Mouse (Mus musculus) olfactory bulb, adult 2 months (tissue): ENCODE measurements at regions not wholly inside any gene's neighbourhood (a gene's known extent, or its start where the extent isn't known, plus 50 kb on each side); places are given as distances from the start of the nearest gene placed in this dataset.
A peak's percentile ranks its signal among the peaks of the same experiment; 100 is the strongest.

Experiments
- H3K27ac ChIP-seq: fragments of 200-500 bp; 2 replicates; pipeline ENCODE4 v1.5.1; 2012; ENCODE audit warnings: low read depth, low read length; ENCODE audit not compliant: insufficient read depth
- H3K4me1 ChIP-seq: fragments of 200-500 bp; 2 replicates; pipeline ENCODE4 v1.6.1; 2012; ENCODE audit warnings: low read length; ENCODE audit not compliant: control insufficient read depth, insufficient read depth
- H3K4me3 ChIP-seq: fragments of 200-500 bp; 2 replicates; pipeline ENCODE4 v1.5.1; 2012; ENCODE audit warnings: mild to moderate bottlenecking, low read depth, low read length, moderate library complexity; ENCODE audit not compliant: insufficient read depth
- CTCF ChIP-seq: fragments of 200-500 bp; IDR thresholded peaks from 2 replicates; pipeline ENCODE4 v1.5.1; 2012; ENCODE audit warnings: low read depth, mild to moderate bottlenecking, low read length, moderate library complexity; ENCODE audit not compliant: insufficient read depth
- POLR2A ChIP-seq: fragments of 200-500 bp; IDR thresholded peaks from 2 replicates; pipeline ENCODE4 v1.6.1; 2012; ENCODE audit warnings: mild to moderate bottlenecking, low read depth, low read length, moderate library complexity; ENCODE audit not compliant: insufficient read depth
- WGBS: fragments of 180-500 bp; shearing (Covaris S2); methylation state at CpG from one replicate; pipeline ENCODE4 v1.1.7; 2018; 5-methylcytosine and 5-hydroxymethylcytosine counted together

GRCm38 (mm10) chr9:85985671-85986070 lies 143.5 kb downstream of the Tpbg start:
- H3K4me3 ChIP-seq = no peak overlapping the region
- WGBS = 58% methylated on average over 5 of the region's 5 CpGs
- peak overlapping the region; percentile 66 for H3K27ac ChIP-seq
- TF ChIP-seq CTCF (no peak), POLR2A (no peak)
- peaks cover 3% of the 10 kb centered on the region for H3K4me1 ChIP-seq

GRCm38 (mm10) chr9:85986142-85986541 lies 144.0 kb downstream of the Tpbg start:
- Histone ChIP-seq H3K27ac (no peak overlapping the region), H3K4me1 (peaks cover 3% of the 10 kb centered on the region), H3K4me3 (no peak overlapping the region)
- TF ChIP-seq CTCF (no peak), POLR2A (no peak)
- 47% methylated on average over 2 of the region's 2 CpGs for WGBS

DNA sequence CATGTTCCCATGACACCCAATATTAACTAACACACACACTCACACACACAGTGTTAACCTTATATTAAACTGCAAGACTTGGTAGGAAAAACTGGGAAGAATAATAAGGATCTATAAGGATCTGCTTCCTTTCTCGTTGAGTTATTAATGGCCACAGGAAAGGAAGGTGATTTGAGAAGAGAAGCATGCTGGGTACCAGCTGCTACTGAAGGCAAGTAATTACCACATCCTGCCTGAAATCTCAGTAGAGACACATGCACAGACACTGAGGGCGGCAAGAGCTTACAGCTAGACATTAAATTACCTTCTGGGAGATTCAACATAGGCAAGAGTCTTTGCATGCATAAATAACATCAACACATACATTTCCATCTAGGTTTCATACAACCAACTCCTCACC lies 160.8 kb downstream of the Tpbg start:
- 58% methylated on average over 2 of the region's 2 CpGs for WGBS

DNA sequence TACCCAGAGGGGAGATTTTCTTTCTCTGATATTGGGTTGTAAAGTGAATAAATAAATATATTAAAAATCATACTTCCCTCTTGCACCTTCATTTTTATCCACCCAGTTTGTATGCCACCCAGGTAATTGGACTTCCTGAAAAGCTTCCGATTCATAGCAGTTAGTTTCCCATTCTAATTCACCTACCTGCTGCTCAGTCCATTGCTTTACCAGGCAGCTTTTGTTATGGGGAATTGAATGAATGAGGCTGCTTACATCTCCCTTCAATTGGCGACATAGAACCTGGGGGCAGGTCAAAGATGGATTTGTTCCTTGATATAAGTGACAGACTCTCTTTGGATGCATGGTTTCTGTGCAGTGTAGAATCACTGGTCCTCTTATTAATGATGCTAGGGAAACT lies 169.5 kb downstream of the Tpbg start:
- WGBS = 84% methylated on average over 2 of the region's 2 CpGs
- no peak overlapping the region for H3K4me3 ChIP-seq
- TF ChIP-seq CTCF (no peak), POLR2A (no peak)
- no peaks in the 10 kb centered on the region for H3K4me1 ChIP-seq
- H3K27ac ChIP-seq = no peak overlapping the region

More for the DNA sequence above, 160.8 kb downstream of the Tpbg start:
- Histone ChIP-seq H3K4me1 (no peaks in the 10 kb centered on the region), H3K27ac (no peak overlapping the region), H3K4me3 (no peak overlapping the region)
- TF ChIP-seq POLR2A (no peak), CTCF (no peak)

DNA sequence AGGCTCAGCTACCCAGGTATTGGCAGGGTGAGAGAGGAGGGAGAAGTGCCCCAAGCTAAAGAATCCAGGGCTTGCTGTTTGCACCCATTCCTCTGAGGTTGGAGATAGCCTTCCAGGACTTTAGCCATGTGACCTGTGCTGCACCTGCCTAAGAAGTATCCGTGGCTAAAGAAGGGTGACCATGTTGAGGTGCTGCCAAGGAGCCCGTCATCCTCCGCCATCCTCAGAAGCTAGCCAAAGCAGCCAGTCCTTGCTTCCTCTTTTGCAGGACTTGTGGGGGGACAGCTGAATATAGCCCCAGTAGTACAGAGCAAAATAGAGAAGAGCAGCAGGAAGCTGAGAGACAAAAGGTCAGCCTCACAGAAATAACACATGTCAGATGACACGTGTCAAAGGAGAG lies 173.7 kb downstream of the Tpbg start:
- 86% methylated on average over 4 of the region's 4 CpGs for WGBS

DNA sequence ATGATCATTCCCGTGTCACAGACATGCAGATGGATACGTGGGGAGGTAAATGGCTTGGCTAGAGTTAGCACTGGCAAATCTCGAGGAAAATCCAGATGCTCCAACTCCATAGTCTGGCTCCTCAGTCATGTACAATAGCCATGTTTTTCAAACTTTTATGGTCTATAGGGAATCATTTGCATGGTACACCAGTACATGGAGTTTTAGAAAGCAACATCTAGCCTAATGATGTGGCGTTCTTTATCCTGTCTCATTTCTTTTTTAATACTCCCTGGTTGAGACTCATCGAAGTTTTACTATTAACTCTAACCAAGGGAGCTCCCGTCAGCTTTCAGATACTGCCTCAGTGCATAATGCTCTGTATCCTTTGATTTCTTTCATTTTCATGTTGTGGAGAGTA lies 178.0 kb downstream of the Tpbg start:
- Histone ChIP-seq H3K4me3 (no peak overlapping the region), H3K4me1 (no peaks in the 10 kb centered on the region), H3K27ac (no peak overlapping the region)
- TF ChIP-seq CTCF (no peak), POLR2A (no peak)
- 94% methylated on average over 6 of the region's 6 CpGs for WGBS

More for the DNA sequence above, 173.7 kb downstream of the Tpbg start:
- no peak overlapping the region for H3K27ac ChIP-seq
- H3K4me3 ChIP-seq = no peak overlapping the region
- TF ChIP-seq POLR2A = no peak
- TF ChIP-seq CTCF = no peak
- no peaks in the 10 kb centered on the region for H3K4me1 ChIP-seq

DNA sequence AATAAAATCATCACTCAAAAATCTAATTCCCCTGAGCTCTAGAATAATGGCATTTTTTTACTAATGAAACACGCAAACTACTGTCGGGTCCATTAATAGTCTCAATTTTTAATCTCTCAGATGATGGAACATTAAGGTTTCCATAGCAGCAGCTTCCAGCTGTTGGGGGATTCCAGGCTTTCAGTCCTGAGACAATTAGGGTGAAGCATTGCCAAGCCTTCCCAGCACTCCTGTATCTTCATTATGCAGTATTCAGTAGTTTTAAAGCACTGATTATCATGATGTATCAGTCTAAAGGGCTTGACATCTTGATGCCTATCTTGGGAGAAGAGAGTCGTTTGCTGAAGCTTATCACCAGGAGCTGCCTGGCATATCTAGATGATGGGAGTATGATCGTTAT lies 178.6 kb downstream of the Tpbg start:
- no peak overlapping the region for H3K4me3 ChIP-seq
- 56% methylated on average over 4 of the region's 4 CpGs for WGBS
- H3K27ac ChIP-seq = no peak overlapping the region
- H3K4me1 ChIP-seq = no peaks in the 10 kb centered on the region
- TF ChIP-seq POLR2A = no peak
- TF ChIP-seq CTCF = no peak

DNA sequence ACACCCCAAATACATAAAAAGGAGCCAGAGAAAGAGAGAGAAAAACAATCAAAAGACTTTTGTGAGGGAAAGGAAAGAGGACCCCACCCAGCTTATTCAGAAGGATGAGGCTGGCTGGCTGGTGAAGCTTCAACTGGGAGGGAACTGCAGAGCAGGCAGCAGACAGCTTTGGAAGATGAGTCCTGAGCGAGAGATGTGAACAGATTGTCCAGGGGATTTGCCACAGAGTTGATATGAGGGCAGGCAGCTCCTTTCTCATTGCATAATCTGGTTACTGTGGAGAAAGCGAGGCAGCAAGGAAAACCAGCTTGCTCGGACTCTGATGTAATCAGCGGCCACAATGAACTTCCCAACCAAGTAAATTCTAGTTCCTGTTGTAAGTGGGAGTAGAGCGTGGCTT lies 188.6 kb downstream of the Tpbg start:
- 34% methylated on average over 5 of the region's 5 CpGs for WGBS
- peaks cover 3% of the 10 kb centered on the region for H3K4me1 ChIP-seq
- no peak overlapping the region for H3K4me3 ChIP-seq
- TF ChIP-seq CTCF (no peak), POLR2A (no peak)
- H3K27ac ChIP-seq = no peak overlapping the region

DNA sequence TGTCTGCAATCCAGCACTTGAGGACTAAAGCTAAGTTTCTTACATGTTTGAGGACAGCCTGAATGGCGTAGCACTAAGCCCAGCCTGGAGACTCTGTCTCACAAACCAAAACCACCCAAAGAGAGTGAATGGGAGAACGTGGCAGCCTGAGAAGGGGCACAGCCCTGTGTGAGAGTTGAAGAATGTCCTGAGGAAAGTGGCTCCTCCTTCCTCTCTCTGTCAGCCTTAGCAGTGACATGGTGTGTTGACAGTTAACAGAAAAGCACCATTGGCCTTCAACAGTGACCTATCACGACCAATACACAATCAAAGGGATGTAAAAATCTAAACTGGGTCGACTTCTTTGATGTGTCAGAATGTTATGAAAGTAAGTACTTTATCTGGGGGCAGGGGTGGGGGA lies 201.9 kb downstream of the Tpbg start:
- no peak overlapping the region for H3K4me3 ChIP-seq
- H3K4me1 ChIP-seq = no peaks in the 10 kb centered on the region
- TF ChIP-seq POLR2A = no peak
- no peak for TF ChIP-seq CTCF
- H3K27ac ChIP-seq = no peak overlapping the region
- WGBS = 59% methylated on average over 4 of the region's 4 CpGs

DNA sequence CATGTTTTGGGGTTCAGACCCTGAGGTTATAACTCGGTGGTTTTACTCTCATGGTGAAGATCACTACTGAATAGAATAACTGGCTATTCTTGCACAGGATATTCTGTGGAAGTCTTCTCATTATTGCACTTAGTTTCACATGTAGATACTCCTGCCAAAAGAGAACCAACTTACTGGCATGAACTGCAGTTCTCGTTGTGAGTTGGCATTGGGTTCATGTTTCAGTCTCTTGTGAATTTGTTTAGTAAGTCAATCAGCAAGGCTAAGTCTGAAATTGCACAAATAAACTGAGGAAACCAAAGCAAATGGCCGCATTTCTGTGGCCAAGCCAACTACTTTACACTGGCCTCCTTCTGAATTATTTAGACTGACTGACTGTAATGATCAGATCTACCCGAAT lies 215.9 kb downstream of the Tpbg start:
- TF ChIP-seq CTCF (no peak), POLR2A (no peak)
- WGBS = 54% methylated on average over 4 of the region's 4 CpGs

More for the DNA sequence above, 215.9 kb downstream of the Tpbg start:
- Histone ChIP-seq H3K4me1 (no peaks in the 10 kb centered on the region), H3K4me3 (no peak overlapping the region), H3K27ac (no peak overlapping the region)
